Mouse (Mus musculus): ENCODE results near the gene Prrxl1. TPM values are rescaled to one million over a fixed set of nuclear protein-coding genes. Genes with fewer than 3 reads are reported as not detected.
A peak's percentile ranks its signal among the peaks of the same experiment; 100 is the strongest.

Gene Prrxl1
- total RNA-seq (2014; rRNA removed) (0.05 and 0.23 TPM in 2 replicates), polyA plus RNA-seq (2015; fragmentation: Nextera tagmentation; extraction: Ambion mirVana) (0.10 and 0.13 TPM in 2 replicates)

GRCm38 (mm10) chr14:32599290-32600041, at the start of gene Prrxl1:
Gene Prrxl1 (plus strand): TSS chr14:32599407.
- Histone ChIP-seq H3K27ac (ENCODE audit: low read depth, low read length) (no peak within 1 kb of the TSS), H3K4me2 (ENCODE audit: low read depth) (peak within 1 kb of the TSS; percentile 47), H3K4me3 (ENCODE audit: low read depth, low read length) (peak within 1 kb of the TSS; percentile 26), H3K27me3 (ENCODE audit: insufficient read depth, low read length) (peaks cover 69% of the 10 kb centered on the region), H3K9me3 (ENCODE audit: low read length) (no peaks in the 10 kb centered on the region), H3K9ac (0 out of 2 replicates have a peak within 1 kb of the TSS, but pooled peaks have one; percentile 6), H3K4me1 (ENCODE audit: insufficient read depth) (peaks cover 6% of the 10 kb centered on the region; the same call in 1 of the 2 replicates), H3K36me3 (ENCODE audit: insufficient read depth) (no peaks in the 10 kb centered on the region)
- TF ChIP-seq CTCF (IDR thresholded peaks at IDR 0.05; ENCODE audit: low read depth): no peak
- DNase-seq (peak; percentile 7), ATAC-seq (no peak)
- WGBS: 2% methylated on average over 53 of the region's 53 CpGs

GRCm38 (mm10) chr14:32551854-32552253, 47.4 kb upstream of the Prrxl1 start:
- no peaks in the 10 kb centered on the region for H3K9me3 ChIP-seq (ENCODE audit: low read length)
- no peak overlapping the region for H3K4me3 ChIP-seq (ENCODE audit: low read depth, low read length)
- H3K36me3 ChIP-seq (ENCODE audit: insufficient read depth): peaks cover 30% of the 10 kb centered on the region
- H3K4me1 ChIP-seq (ENCODE audit: insufficient read depth): no peaks in the 10 kb centered on the region
- ATAC-seq (no peak), DNase-seq (no peak)
- TF ChIP-seq CTCF (IDR thresholded peaks at IDR 0.05; ENCODE audit: low read depth): peak; percentile 14; the same call in 1 of the 2 replicates
- no peak overlapping the region for H3K9ac ChIP-seq
- no peak overlapping the region for H3K27ac ChIP-seq (ENCODE audit: low read depth, low read length)
- WGBS: 84% methylated on average over 5 of the region's 5 CpGs
- H3K27me3 ChIP-seq (ENCODE audit: insufficient read depth, low read length): no peaks in the 10 kb centered on the region
- H3K4me2 ChIP-seq (ENCODE audit: low read depth): no peak overlapping the region

- ATAC-seq (no peak), DNase-seq (no peak)
- Histone ChIP-seq H3K9me3 (ENCODE audit: low read length) (no peaks in the 10 kb centered on the region), H3K4me2 (ENCODE audit: low read depth) (no peak overlapping the region), H3K9ac (no peak overlapping the region), H3K27me3 (ENCODE audit: insufficient read depth, low read length) (no peaks in the 10 kb centered on the region), H3K36me3 (ENCODE audit: insufficient read depth) (peaks cover 26% of the 10 kb centered on the region), H3K4me3 (ENCODE audit: low read depth, low read length) (no peak overlapping the region), H3K4me1 (ENCODE audit: insufficient read depth) (no peaks in the 10 kb centered on the region), H3K27ac (ENCODE audit: low read depth, low read length) (no peak overlapping the region)
- no peak for TF ChIP-seq CTCF (IDR thresholded peaks at IDR 0.05; ENCODE audit: low read depth)
- 51% methylated on average over 10 of the region's 10 CpGs for WGBS
These were observed 45.9 kb upstream of the Prrxl1 start for GRCm38 (mm10) chr14:32553198-32553903.

- no peak for TF ChIP-seq CTCF (IDR thresholded peaks at IDR 0.05; ENCODE audit: low read depth)
- Histone ChIP-seq H3K36me3 (ENCODE audit: insufficient read depth) (peaks cover 30% of the 10 kb centered on the region), H3K9me3 (ENCODE audit: low read length) (no peaks in the 10 kb centered on the region), H3K4me3 (ENCODE audit: low read depth, low read length) (no peak overlapping the region), H3K4me1 (ENCODE audit: insufficient read depth) (no peaks in the 10 kb centered on the region), H3K27ac (ENCODE audit: low read depth, low read length) (no peak overlapping the region), H3K4me2 (ENCODE audit: low read depth) (no peak overlapping the region), H3K27me3 (ENCODE audit: insufficient read depth, low read length) (no peaks in the 10 kb centered on the region), H3K9ac (no peak overlapping the region)
- no peak for ATAC-seq
- 79% methylated on average over 8 of the region's 8 CpGs for WGBS
- no peak for DNase-seq
These were observed 44.2 kb upstream of the Prrxl1 start for GRCm38 (mm10) chr14:32554860-32555526.

GRCm38 (mm10) chr14:32561428-32561827, 37.8 kb upstream of the Prrxl1 start:
- Histone ChIP-seq H3K36me3 (ENCODE audit: insufficient read depth) (peaks cover 67% of the 10 kb centered on the region), H3K27me3 (ENCODE audit: insufficient read depth, low read length) (no peaks in the 10 kb centered on the region), H3K4me3 (ENCODE audit: low read depth, low read length) (no peak overlapping the region), H3K27ac (ENCODE audit: low read depth, low read length) (no peak overlapping the region), H3K9me3 (ENCODE audit: low read length) (no peaks in the 10 kb centered on the region), H3K4me2 (ENCODE audit: low read depth) (no peak overlapping the region), H3K9ac (no peak overlapping the region), H3K4me1 (ENCODE audit: insufficient read depth) (no peaks in the 10 kb centered on the region)
- DNase-seq (no peak), ATAC-seq (no peak)
- TF ChIP-seq CTCF (IDR thresholded peaks at IDR 0.05; ENCODE audit: low read depth): no peak
- WGBS: 94% methylated on average over 3 of the region's 3 CpGs

GRCm38 (mm10) chr14:32563661-32564060, 35.5 kb upstream of the Prrxl1 start:
- TF ChIP-seq CTCF (IDR thresholded peaks at IDR 0.05; ENCODE audit: low read depth): no peak
- 86% methylated on average over 6 of the region's 6 CpGs for WGBS
- no peak for DNase-seq

More at GRCm38 (mm10) chr14:32563661-32564060, 35.5 kb upstream of the Prrxl1 start:
- ATAC-seq: no peak
- Histone ChIP-seq H3K9ac (no peak overlapping the region), H3K27me3 (ENCODE audit: insufficient read depth, low read length) (no peaks in the 10 kb centered on the region), H3K4me1 (ENCODE audit: insufficient read depth) (no peaks in the 10 kb centered on the region), H3K36me3 (ENCODE audit: insufficient read depth) (peaks cover 80% of the 10 kb centered on the region), H3K4me2 (ENCODE audit: low read depth) (no peak overlapping the region), H3K9me3 (ENCODE audit: low read length) (no peaks in the 10 kb centered on the region), H3K4me3 (ENCODE audit: low read depth, low read length) (no peak overlapping the region), H3K27ac (ENCODE audit: low read depth, low read length) (no peak overlapping the region)

All from forebrain, postnatal 0 days (tissue).